In genomic region chr9:24760461-24760860, GRCm38 (mm10) we compare ENCODE assay signal across 10 mouse cellular contexts. TPM values are rescaled to one million over a fixed set of nuclear protein-coding genes. Genes with fewer than 3 reads are reported as not detected.
DNase-seq lines count a peak whose midpoint lies in the region; ATAC-seq and TF ChIP-seq lines count a peak whose summit lies in the region.
"Had no signal": no experiment of that assay in that cellular context is flagged by ENCODE, and none has a peak within 500 bp of the region (broad histone marks: within the 10 kb centered on the region; RNA-seq: fewer than 3 reads in every experiment).

No protein-coding gene starts in this region.

- peak; percentile 81 for DNase-seq in heart, adult 11 months
- peak; percentile 31 for DNase-seq in liver, adult 2 months (ENCODE audit: extremely low read depth, low read depth, low spot score)
- DNase-seq in brain, embryonic 14.5 days (ENCODE audit: low read depth) = peak; percentile 36
- DNase-seq in urinary bladder, adult 2 months (ENCODE audit: low spot score) = no peak
- DNase-seq in gastrocnemius, postnatal 25 days = no peak
- DNase-seq: kidney, adult 11 months had no signal

- no peaks in the 10 kb centered on the region for H3K79me3 ChIP-seq in C2C12 (ENCODE audit: low read depth)

- TF ChIP-seq POLR2A in liver, adult 2 months (IDR thresholded peaks at IDR 0.05; ENCODE audit: extremely low read depth, insufficient read depth, low read length) = no peak
- no peak for TF ChIP-seq POLR2A in brain, embryonic 14.5 days (IDR thresholded peaks at IDR 0.05; ENCODE audit: borderline replicate concordance, extremely low read depth, insufficient read depth, insufficient read length, poor library complexity, severe bottlenecking)

- H3K27ac ChIP-seq in heart, embryonic 11.5 days (ENCODE audit: low read depth, low read length) = no peak overlapping the region
- no peak overlapping the region for H3K27ac ChIP-seq in liver, adult 2 months (replicated peaks; ENCODE audit: insufficient read depth, low read depth, low read length)
- H3K27ac ChIP-seq in liver, embryonic 12.5 days = no peak overlapping the region
- H3K27ac ChIP-seq: forebrain, embryonic 15.5 days had no signal

- no peaks in the 10 kb centered on the region for H3K27me3 ChIP-seq in heart, embryonic 11.5 days (ENCODE audit: control insufficient read depth, insufficient read depth, low read length)
- H3K27me3 ChIP-seq in liver, adult 2 months (ENCODE audit: control insufficient read depth, insufficient read depth, low read length) = no peaks in the 10 kb centered on the region
- no peaks in the 10 kb centered on the region; the same call in 1 of the 2 replicates for H3K27me3 ChIP-seq in liver, embryonic 12.5 days (replicated peaks)
- H3K27me3 ChIP-seq in C2C12 (ENCODE audit: control insufficient read depth, insufficient read depth, insufficient read length) = no peaks in the 10 kb centered on the region

- peaks cover 20% of the 10 kb centered on the region for H3K36me3 ChIP-seq in heart, embryonic 11.5 days (ENCODE audit: control insufficient read depth, insufficient read depth, low read length)
- H3K36me3 ChIP-seq in liver, adult 2 months (ENCODE audit: control insufficient read depth, insufficient read depth, low read length) = no peaks in the 10 kb centered on the region
- no peaks in the 10 kb centered on the region for H3K36me3 ChIP-seq in liver, embryonic 12.5 days
- no peaks in the 10 kb centered on the region for H3K36me3 ChIP-seq in C2C12 (ENCODE audit: control insufficient read depth, insufficient read depth)
- H3K36me3 ChIP-seq: forebrain, embryonic 15.5 days had no signal

- no peak overlapping the region for H3K4me3 ChIP-seq in heart, embryonic 11.5 days (ENCODE audit: low read depth, low read length)
- H3K4me3 ChIP-seq in liver, adult 2 months (ENCODE audit: insufficient read depth, low read depth, low read length) = no peak overlapping the region
- no peak overlapping the region for H3K4me3 ChIP-seq in liver, embryonic 12.5 days
- H3K4me3 ChIP-seq in C2C12 (ENCODE audit: insufficient read depth, poor library complexity, severe bottlenecking) = no peak overlapping the region
- H3K4me3 ChIP-seq: forebrain, embryonic 15.5 days had no signal

- no peak overlapping the region for H3ac ChIP-seq in C2C12 (ENCODE audit: control insufficient read depth, insufficient read length, low read depth)

- WGBS in heart, embryonic 11.5 days (ENCODE audit: insufficient replicate concordance) = 42% methylated on average over 4 of the region's 4 CpGs
- 51% methylated on average over 4 of the region's 4 CpGs for WGBS in liver, adult 2 months
- WGBS in liver, embryonic 12.5 days (ENCODE audit: insufficient replicate concordance) = 37% methylated on average over 4 of the region's 4 CpGs

- H3K79me2 ChIP-seq in liver, adult 2 months (ENCODE audit: control insufficient read depth, insufficient read depth, low read length) = no peaks in the 10 kb centered on the region
- no peaks in the 10 kb centered on the region for H3K79me2 ChIP-seq in C2C12 (ENCODE audit: control insufficient read depth, insufficient read depth)

- H3K4me1 ChIP-seq in heart, embryonic 11.5 days (ENCODE audit: control insufficient read depth, insufficient read depth, low read length) = peaks cover 7% of the 10 kb centered on the region
- H3K4me1 ChIP-seq in liver, adult 2 months (ENCODE audit: control insufficient read depth, insufficient read depth, low read length) = no peaks in the 10 kb centered on the region
- H3K4me1 ChIP-seq in liver, embryonic 12.5 days = no peaks in the 10 kb centered on the region
- H3K4me1 ChIP-seq: forebrain, embryonic 15.5 days had no signal

- H3K9me3 ChIP-seq in heart, embryonic 11.5 days (replicated peaks; ENCODE audit: control insufficient read depth, low read length) = no peaks in the 10 kb centered on the region
- no peaks in the 10 kb centered on the region for H3K9me3 ChIP-seq in liver, embryonic 12.5 days (replicated peaks)
- H3K9me3 ChIP-seq: forebrain, embryonic 15.5 days had no signal

- H3K9ac ChIP-seq in heart, embryonic 11.5 days (ENCODE audit: low read depth, low read length) = no peak overlapping the region
- no peak overlapping the region for H3K9ac ChIP-seq in liver, adult 2 months (ENCODE audit: low read depth, low read length)
- H3K9ac ChIP-seq in liver, embryonic 12.5 days = no peak overlapping the region
- H3K9ac ChIP-seq: forebrain, embryonic 15.5 days had no signal

- no peak for ATAC-seq in heart, embryonic 11.5 days (replicated peaks; ENCODE audit: insufficient number of reproducible peaks, low FRiP score, low TSS enrichment)
- no peak for ATAC-seq in liver, embryonic 12.5 days
- ATAC-seq: forebrain, embryonic 15.5 days had no signal

- TF ChIP-seq CTCF in liver, adult 2 months (IDR thresholded peaks at IDR 0.05; ENCODE audit: low read depth, low read length) = peak; percentile 59
- peak; percentile 17 for TF ChIP-seq CTCF in C2C12 (IDR thresholded peaks at IDR 0.05; ENCODE audit: control insufficient read depth, insufficient read depth, insufficient read length)
- TF ChIP-seq CTCF in brain, embryonic 14.5 days (IDR thresholded peaks at IDR 0.05; ENCODE audit: borderline replicate concordance, extremely low read depth, insufficient read depth, insufficient read length) = peak; percentile 65; the same call in 1 of the 2 replicates

- no peak overlapping the region for H3K4me2 ChIP-seq in heart, embryonic 11.5 days
- H3K4me2 ChIP-seq in liver, embryonic 12.5 days = no peak overlapping the region
- H3K4me2 ChIP-seq: forebrain, embryonic 15.5 days had no signal

TF ChIP-seq in C2C12, 6 proteins besides CTCF, POLR2A, EP300 and RAD21:
- TF ChIP-seq FOSL1 (IDR thresholded peaks at IDR 0.05; ENCODE audit: insufficient read depth, low read length, poor library complexity, severe bottlenecking) (no peak), USF1 (IDR thresholded peaks at IDR 0.05; ENCODE audit: low read depth) (no peak), MYOD1 (IDR thresholded peaks at IDR 0.05; ENCODE audit: control insufficient read depth, insufficient read length, low read depth) (no peak), CEBPB (IDR thresholded peaks at IDR 0.05; ENCODE audit: low read depth) (no peak), MYOG (IDR thresholded peaks at IDR 0.05; ENCODE audit: control insufficient read depth, extremely low read depth, insufficient read length) (no peak), MAX (IDR thresholded peaks at IDR 0.05) (no peak)

RNA-seq across cellular contexts. Expression of gene Tbx20, which starts 13.6 kb away (rescaled TPM):
- polyA plus RNA-seq in heart, embryonic 11.5 days (2014; fragmentation: Nextera tagmentation; extraction: Ambion mirVana) = 60.0 and 80.5 TPM in 2 replicates
- total RNA-seq in liver, adult 2 months (2014; rRNA removed) = 2.2 and 3.0 TPM in 2 replicates
- 0.52 and 0.67 TPM in 2 replicates for polyA plus RNA-seq in liver, adult 2 months (2012; rRNA removed)
- polyA plus RNA-seq in liver, embryonic 12.5 days (2016; fragmentation: Nextera tagmentation; extraction: Ambion mirVana) = 1.8 and 1.9 TPM in 2 replicates
- not detected for polyA plus RNA-seq in C2C12 (2012; fragmentation: generic; extraction: Trizol)
- polyA plus RNA-seq in brain, embryonic 14.5 days (2012; rRNA removed) = 0.25 and 1.4 TPM in 2 replicates
- polyA plus RNA-seq in urinary bladder, adult 2 months (2012; rRNA removed) = 10.6 and 12.9 TPM in 2 replicates
- not detected for total RNA-seq in gastrocnemius, postnatal 25 days (2021)

Comparison
In these comparisons a context has a peak if more than half of its experiments do, and no peak if none do; other contexts are left out.
1. DNase-seq: peak in heart, adult 11 months (single experiment), liver, adult 2 months (single experiment) and brain, embryonic 14.5 days (single experiment); none in urinary bladder, adult 2 months (single experiment) and gastrocnemius, postnatal 25 days (single experiment).
2. Peak in every context shown above with its lines, with median percentiles within 50 percentile points of each other: CTCF ChIP-seq.